Mouse (Mus musculus): ENCODE measurements around the gene Srsf5. TPM values are rescaled to one million over a fixed set of nuclear protein-coding genes. Genes with fewer than 3 reads are reported as not detected.

Srsf5 gene
- polyA plus RNA-seq, 1 experiment from 2014 or later: 435 TPM

GRCm38 (mm10) chr12:80971756-80972155, 26.5 kb downstream of the Srsf5 start:
- DNase-seq (ENCODE audit: low read depth, low spot score) (no peak), ATAC-seq (no peak)
- TF ChIP-seq CTCF (IDR thresholded peaks at IDR 0.05): no peak
- H3K27me3 ChIP-seq: peaks cover 24% of the 10 kb centered on the region
- POLR2A ChIA-PET: interaction anchor here (0.6 kb wide), 1 partner anchor 16 kb away, joined by 3 read pairs; no protein-coding TSS in a partner anchor
- in situ Hi-C loops (cut with MboI; ENCODE audit: low pct_unique_long_range_greater_than_20kb): no loop called here
- CTCF ChIA-PET: interaction anchor here (2.0 kb wide), 1 partner anchor 10 kb away, joined by 6 read pairs; no protein-coding TSS in a partner anchor

DNA sequence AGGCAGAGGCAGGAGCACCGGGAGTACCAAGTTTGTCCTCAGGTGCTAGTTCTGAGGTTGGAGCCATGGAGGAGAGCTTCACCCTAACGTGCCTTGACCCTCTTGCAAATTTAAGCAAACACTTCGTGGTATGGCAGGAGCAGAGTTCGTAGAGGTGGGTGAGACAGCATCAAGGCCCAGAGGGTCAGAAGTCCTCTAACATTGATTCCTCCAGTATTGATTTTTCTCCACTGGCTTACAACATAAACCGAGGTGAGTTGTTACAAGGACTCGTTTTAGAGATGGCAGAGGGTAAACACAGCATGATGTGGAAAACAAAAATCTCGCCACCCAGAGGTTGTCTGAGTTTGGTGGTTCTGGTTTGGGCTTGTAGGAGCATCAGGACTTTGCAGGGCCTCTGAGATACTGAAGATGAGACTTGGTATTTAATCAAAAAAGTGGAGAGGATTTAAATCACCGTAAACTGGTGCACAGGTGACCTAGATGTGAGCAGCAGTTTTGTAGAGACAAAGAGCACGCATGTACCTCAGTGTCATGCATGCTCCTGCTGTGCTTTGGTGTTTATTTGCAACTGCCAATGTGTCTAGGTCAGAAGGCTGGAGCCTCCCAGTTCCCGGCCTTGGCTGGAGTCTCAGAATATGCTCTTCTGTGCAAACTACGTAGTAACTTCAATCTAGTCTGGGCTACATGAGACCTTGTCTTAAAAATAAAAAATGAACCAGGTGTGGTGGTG, 30.8 kb downstream of the Srsf5 start:
- DNase-seq (ENCODE audit: low read depth, low spot score): no peak
- ChIA-PET CTCF (no interaction called here), POLR2A (no interaction called here)
- in situ Hi-C loops (cut with MboI; ENCODE audit: low pct_unique_long_range_greater_than_20kb): loop anchor here (25.0 kb wide), 1 partner anchor 811 kb away; the partner anchor contains the start of gene Map3k9
- peaks cover 24% of the 10 kb centered on the region for H3K27me3 ChIP-seq
- ATAC-seq: no peak
- no peak for TF ChIP-seq CTCF (IDR thresholded peaks at IDR 0.05)

DNA sequence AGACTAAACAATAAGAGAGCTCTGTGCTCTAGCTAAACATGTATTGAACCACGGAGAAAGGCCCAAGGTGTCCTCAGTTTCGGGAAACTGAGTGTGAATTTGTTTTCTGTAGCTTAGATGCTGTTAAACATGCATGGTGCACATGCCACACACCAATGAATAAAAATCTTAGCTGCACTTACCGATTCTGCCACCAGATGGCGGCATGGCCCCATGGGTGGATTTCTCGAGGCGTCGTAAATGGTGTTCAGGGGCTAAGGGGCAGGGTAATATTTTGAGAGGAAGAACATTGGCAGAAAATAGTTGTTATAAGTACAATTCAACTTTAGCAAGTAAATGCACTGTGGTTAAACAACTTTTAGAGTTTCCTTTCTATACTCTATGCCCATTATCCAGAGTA, 37.0 kb downstream of the Srsf5 start:
- TF ChIP-seq CTCF (IDR thresholded peaks at IDR 0.05): peak; percentile 95
- in situ Hi-C loops (cut with MboI; ENCODE audit: low pct_unique_long_range_greater_than_20kb): loop anchor here (5.0 to 25.0 kb wide), 3 partner anchors 200 to 805 kb away; partner anchors contain the start of gene Map3k9
- DNase-seq (ENCODE audit: low read depth, low spot score) (no peak), ATAC-seq (no peak)
- ChIA-PET POLR2A (no interaction called here), CTCF (interaction anchor here (1.0 to 1.3 kb wide), 3 partner anchors 10 to 199 kb away, joined by 4 to 6 read pairs (median 5); partner anchors contain the start of gene Slc10a1)
- H3K27me3 ChIP-seq: peaks cover 7% of the 10 kb centered on the region

GRCm38 (mm10) chr12:80983695-80984094, 38.4 kb downstream of the Srsf5 start:
- in situ Hi-C loops (cut with MboI; ENCODE audit: low pct_unique_long_range_greater_than_20kb): loop anchor here (5.0 to 25.0 kb wide), 3 partner anchors 199 to 804 kb away; partner anchors contain the start of gene Map3k9
- CTCF ChIA-PET: interaction anchor here (1.3 kb wide), 1 partner anchor 11 kb away, joined by 3 read pairs; no protein-coding TSS in a partner anchor

GRCm38 (mm10) chr12:80986628-80987027, 41.3 kb downstream of the Srsf5 start:
- POLR2A ChIA-PET: no interaction called here
- in situ Hi-C loops (cut with MboI; ENCODE audit: low pct_unique_long_range_greater_than_20kb): loop anchor here (25.0 kb wide), 1 partner anchor 801 kb away; the partner anchor contains the start of gene Map3k9
- TF ChIP-seq CTCF (IDR thresholded peaks at IDR 0.05): no peak
- DNase-seq (ENCODE audit: low read depth, low spot score) (no peak), ATAC-seq (no peak)
- CTCF ChIA-PET: no interaction called here
- H3K27me3 ChIP-seq: peaks cover 9% of the 10 kb centered on the region

More at GRCm38 (mm10) chr12:80983695-80984094, 38.4 kb downstream of the Srsf5 start:
- DNase-seq (ENCODE audit: low read depth, low spot score): no peak
- TF ChIP-seq CTCF (IDR thresholded peaks at IDR 0.05): no peak
- POLR2A ChIA-PET: interaction anchor here (0.5 kb wide), 1 partner anchor 57 kb away, joined by 3 read pairs; no protein-coding TSS in a partner anchor
- ATAC-seq: no peak
- peaks cover 7% of the 10 kb centered on the region for H3K27me3 ChIP-seq

- ChIA-PET CTCF (interaction anchor here (0.8 kb wide), 1 partner anchor 175 kb away, joined by 3 read pairs; no protein-coding TSS in a partner anchor), POLR2A (no interaction called here)
- ATAC-seq: no peak
- peaks cover 14% of the 10 kb centered on the region for H3K27me3 ChIP-seq
- no peak for DNase-seq (ENCODE audit: low read depth, low spot score)
- no peak for TF ChIP-seq CTCF (IDR thresholded peaks at IDR 0.05)
- in situ Hi-C loops (cut with MboI; ENCODE audit: low pct_unique_long_range_greater_than_20kb): loop anchor here (25.0 kb wide), 1 partner anchor 799 kb away; the partner anchor contains the start of gene Map3k9
Measured at GRCm38 (mm10) chr12:80988286-80988685, 43.0 kb downstream of the Srsf5 start.

GRCm38 (mm10) chr12:80990901-80991445, 45.7 kb downstream of the Srsf5 start:
- ChIA-PET POLR2A (no interaction called here), CTCF (no interaction called here)
- in situ Hi-C loops (cut with MboI; ENCODE audit: low pct_unique_long_range_greater_than_20kb): loop anchor here (25.0 kb wide), 1 partner anchor 796 kb away; the partner anchor contains the start of gene Map3k9
- DNase-seq (ENCODE audit: low read depth, low spot score) (no peak), ATAC-seq (no peak)
- TF ChIP-seq CTCF (IDR thresholded peaks at IDR 0.05): no peak
- peaks cover 31% of the 10 kb centered on the region for H3K27me3 ChIP-seq

DNA sequence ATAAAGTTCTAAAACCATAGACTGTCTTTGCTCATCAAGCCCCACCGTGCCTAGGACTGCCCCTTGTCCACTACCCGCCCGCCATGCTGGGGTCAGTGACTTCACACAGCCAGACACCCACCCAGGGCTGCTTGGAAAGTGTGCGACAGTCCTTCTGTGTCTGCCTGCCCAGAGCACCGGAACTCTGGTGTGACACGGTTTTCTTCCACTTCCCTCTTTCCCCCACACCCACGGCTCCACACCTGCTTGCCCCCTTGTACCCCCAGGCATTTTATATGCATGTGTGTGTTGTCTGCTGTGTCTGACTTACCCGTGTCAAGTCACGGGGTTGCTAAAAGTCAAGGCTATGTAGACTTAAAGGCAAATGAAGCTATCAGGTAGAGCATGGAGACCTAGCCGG, 46.5 kb downstream of the Srsf5 start:
- peaks cover 33% of the 10 kb centered on the region for H3K27me3 ChIP-seq
- ATAC-seq (no peak), DNase-seq (ENCODE audit: low read depth, low spot score) (no peak)
- POLR2A ChIA-PET: interaction anchor here (0.5 kb wide), 1 partner anchor 26 kb away, joined by 3 read pairs; no protein-coding TSS in a partner anchor
- no peak for TF ChIP-seq CTCF (IDR thresholded peaks at IDR 0.05)
- in situ Hi-C loops (cut with MboI; ENCODE audit: low pct_unique_long_range_greater_than_20kb): loop anchor here (25.0 kb wide), 1 partner anchor 795 kb away; the partner anchor contains the start of gene Map3k9
- CTCF ChIA-PET: no interaction called here

GRCm38 (mm10) chr12:80992540-80993122, 47.3 kb downstream of the Srsf5 start:
- POLR2A ChIA-PET: interaction anchor here (0.5 kb wide), 1 partner anchor 27 kb away, joined by 3 read pairs; no protein-coding TSS in a partner anchor
- CTCF ChIA-PET: no interaction called here
- peaks cover 41% of the 10 kb centered on the region for H3K27me3 ChIP-seq
- ATAC-seq (no peak), DNase-seq (ENCODE audit: low read depth, low spot score) (no peak)
- TF ChIP-seq CTCF (IDR thresholded peaks at IDR 0.05): no peak
- in situ Hi-C loops (cut with MboI; ENCODE audit: low pct_unique_long_range_greater_than_20kb): loop anchor here (25.0 kb wide), 1 partner anchor 795 kb away; the partner anchor contains the start of gene Map3k9

GRCm38 (mm10) chr12:80993773-80994172, 48.5 kb downstream of the Srsf5 start:
- POLR2A ChIA-PET: no interaction called here
- TF ChIP-seq CTCF (IDR thresholded peaks at IDR 0.05): no peak
- DNase-seq (ENCODE audit: low read depth, low spot score) (no peak), ATAC-seq (no peak)
- CTCF ChIA-PET: no interaction called here
- in situ Hi-C loops (cut with MboI; ENCODE audit: low pct_unique_long_range_greater_than_20kb): loop anchor here (25.0 kb wide), 1 partner anchor 794 kb away; the partner anchor contains the start of gene Map3k9
- peaks cover 50% of the 10 kb centered on the region for H3K27me3 ChIP-seq

All from Patski (cell line).